Mouse (Mus musculus) heart, adult 11 months (tissue): ENCODE data around the gene Rai1.

ENCODE experiments used
- DNase-seq: peaks from one replicate; pipeline ENCODE4 v3.0.0; 2022

Rai1 gene

DNA sequence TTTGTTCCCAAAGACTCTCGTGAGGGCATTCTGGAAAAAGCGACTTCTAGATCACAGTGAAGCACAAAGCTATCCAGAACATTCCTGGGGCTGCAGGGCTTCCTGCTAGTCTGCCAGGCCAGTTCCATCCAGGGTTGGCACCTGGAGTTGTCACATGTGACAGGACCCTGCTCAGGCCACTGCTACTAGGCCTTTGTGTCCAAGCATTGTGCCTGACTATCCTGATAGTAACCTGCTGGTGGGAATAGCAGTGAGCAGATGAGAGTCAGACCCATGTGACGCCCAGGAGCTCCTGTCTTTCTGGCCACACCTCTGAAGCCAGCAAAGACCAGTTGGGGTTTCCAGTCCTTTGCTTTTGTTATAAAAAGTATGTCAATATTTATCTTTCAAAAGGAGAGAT, 67.3 kb downstream of the Rai1 start:
- DNase-seq, result peak; percentile 97

DNA sequence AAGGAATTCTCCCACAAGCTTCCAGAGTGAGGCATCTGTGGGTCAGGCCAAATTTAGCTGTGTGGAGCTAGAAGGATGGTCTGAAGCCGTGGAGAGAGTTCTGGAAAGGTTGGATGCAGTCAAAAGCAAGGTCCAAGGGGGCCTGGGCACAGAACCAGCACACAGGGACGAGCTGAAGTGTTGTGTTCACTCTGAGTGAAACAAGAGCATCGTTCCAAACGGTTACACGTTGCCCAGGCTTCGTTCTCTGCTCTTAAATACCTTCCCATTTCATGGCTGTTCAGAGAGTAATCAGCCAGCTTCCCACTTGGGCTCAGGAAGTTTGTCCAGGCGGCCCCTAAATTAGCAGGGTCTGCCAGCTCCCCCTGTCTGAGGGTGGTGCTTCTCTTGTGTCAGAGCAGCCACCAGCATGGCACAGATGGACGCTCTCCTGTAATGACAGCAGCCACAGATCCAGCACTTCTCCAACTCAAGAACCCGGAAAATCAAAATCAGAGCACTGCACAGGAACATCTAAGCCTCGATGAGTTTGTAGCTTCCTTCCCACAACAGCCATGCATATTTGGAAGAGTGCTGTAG, 68.9 kb downstream of the Rai1 start:
- no peak for DNase-seq

DNA sequence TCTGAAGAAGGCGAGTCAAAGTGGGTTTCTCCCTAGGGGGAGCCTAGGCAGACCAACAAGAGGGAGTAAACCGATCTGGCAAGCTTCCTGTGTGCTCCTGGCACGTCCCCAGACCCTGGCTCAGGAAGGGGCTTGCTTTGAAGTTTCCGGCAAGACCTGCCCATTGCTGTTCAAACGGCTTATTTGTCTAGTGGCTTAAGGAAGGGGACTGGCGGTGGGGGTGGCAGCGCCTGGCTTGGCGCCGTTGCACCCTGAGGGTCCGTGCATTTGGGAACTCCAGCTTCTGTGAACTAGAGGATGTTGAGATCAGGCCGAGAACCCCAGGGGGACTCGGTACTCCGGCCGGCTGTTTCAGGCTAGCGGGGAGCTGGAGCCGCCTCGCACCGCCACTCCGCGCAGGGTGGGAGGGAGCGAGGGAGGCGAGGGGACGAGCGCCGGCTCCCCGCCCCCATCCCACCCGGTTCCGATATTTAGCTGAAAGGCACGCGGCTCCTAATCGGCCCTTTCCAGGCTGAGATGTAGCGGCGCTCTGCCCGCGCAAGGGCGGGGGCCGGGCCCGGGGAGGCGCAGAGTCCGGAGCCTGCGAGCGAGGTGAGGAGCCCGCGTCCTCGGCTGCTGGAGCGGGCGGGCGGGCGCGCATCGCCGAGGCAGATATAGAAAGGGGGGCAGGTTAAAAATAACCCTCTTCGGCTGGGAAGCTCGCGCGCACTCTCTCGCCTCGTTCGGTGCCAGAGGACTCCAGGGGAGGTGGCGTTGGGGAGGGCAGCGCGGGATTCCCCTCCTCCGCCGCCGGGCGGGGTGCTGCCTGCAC, 70.8 kb downstream of the Rai1 start:
- peak; percentile 99 for DNase-seq

DNA sequence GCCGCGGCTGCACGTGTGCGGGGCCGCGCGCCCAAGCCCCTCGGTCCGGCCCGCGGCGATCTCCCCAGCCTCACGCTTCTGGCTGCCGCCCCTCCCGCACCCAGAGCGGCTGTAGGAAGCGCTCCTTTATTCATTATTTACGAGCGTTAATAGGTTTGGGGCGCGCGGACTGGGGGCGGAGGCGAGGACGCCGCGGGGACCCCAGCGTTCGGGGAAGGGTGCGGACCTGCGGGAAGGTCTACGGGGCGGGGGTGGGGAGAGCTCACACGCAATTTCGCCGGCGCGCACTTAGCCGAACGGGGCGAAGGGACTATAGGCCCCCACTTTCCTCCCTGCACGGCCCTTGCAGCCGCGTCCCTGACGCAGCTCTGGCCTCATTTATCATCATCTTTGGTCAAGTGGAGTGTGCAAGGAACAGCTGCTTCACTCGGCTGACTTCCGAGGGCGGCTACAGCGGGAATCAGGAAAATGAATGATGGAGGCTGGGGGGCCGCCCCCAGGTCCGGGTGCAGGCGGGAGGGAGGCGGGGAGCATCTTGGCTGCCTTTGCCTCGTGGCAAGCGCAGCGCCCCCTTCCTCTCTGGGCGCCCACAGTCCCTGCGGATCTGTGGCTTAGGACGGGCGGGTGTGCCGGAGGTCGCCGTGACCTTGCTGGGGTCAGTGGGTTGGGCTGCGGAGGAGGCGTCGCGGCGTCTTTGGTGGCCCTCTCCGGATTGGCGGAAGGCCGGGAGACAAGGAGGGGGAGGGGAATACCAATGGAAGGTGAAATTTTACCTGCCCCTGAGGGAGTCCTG, 71.6 kb downstream of the Rai1 start:
- DNase-seq, result peak; percentile 99

DNA sequence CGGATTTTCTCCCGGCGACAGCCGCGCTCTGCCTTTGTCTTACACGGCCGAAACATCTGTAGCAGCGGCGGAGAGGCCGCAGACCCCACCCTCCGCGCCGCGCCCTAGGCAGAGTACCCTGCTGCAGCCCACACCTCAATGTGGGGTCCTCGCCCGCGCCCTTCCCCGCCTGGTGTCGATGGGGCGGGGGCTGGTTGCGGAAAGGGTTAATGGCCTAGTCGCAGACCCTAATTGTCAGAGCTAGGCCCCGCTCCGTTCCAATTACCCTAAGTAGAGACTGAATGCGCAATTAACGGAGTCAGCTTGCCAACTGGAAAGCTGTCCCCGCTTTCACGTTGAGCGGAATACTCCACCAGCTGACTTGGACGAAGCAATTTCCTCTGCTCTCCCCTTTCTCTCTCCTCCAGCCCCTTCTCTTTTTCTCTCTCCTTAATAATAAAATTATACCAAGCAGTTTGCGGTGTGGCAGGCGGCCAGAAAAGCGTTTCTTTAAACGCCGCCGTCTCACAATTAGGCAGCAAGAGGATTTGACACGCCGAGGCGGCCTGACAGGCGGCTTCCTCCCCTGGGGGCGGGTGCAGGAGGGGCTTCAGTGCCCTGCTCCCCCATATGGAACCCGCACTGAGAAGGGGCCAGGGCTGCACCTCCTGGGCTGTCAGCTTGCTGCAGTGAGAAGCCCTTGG, 72.3 kb downstream of the Rai1 start:
- peak; percentile 95 for DNase-seq

DNA sequence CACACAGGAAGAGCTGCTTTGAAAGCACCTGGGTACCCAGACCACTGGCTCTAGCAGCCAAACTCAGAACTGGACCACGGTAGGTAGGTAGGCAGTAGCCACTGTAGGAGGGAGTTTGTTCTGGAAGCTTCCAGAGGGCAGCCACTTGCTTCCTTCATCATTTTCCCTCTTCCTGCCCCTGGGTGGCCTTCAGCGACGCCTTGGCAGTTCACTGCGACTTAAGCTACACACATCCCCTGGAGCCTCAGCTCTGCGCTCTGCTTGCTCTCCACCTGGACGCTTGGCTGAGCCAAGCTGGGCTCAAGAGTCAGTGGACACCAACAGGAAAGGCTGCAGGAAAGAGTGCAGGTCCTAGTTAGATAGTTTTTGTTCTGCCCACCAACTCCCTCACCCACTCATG, 73.2 kb downstream of the Rai1 start:
- DNase-seq, result no peak

DNA sequence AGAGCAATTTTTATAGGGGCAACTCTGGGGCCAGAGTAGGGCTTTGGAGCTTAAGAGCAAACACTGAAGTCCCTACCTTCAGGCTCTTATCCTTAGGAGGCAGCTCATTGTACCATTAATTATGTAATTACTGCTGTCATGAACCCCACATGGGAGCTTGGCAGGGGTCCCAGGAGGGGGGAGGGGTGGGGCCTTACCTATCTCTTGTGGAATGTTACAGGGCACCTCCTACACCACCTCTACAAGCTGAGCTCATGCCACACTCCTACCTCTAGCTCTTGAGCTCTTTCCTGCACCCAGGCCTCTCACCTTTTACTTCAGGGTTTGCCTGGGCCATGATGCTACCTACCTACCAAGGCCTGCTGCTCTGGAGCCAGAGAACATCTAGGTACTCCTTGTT, 73.7 kb downstream of the Rai1 start:
- DNase-seq, result peak; percentile 95

DNA sequence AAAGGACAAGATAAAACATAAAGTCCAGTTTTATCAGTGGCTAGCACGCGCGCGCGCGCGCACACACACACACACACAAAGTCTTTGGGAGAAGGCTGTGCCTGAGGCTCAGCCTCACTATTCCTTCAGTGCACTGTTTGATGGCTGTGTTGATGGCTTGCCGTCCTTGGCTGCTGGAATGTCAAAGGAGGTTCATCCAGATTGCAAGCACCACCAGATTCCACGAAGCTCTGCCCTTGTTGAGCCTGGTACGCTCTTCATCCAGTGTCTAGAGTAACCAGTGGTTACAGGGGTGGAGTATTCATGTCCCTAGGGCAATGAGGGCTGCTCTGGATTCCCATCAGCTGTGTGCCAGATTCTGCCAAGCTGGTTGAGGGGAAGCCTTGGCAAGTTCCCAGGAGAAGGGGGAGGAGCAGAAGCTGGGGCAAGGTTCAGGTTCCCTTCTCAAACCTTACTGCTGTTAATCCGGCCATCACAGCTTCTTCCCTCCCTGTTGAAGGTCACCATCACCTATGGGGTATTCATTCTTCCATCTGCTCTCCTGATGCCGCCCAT, 77.4 kb downstream of the Rai1 start:
- peak; percentile 95 for DNase-seq

DNA sequence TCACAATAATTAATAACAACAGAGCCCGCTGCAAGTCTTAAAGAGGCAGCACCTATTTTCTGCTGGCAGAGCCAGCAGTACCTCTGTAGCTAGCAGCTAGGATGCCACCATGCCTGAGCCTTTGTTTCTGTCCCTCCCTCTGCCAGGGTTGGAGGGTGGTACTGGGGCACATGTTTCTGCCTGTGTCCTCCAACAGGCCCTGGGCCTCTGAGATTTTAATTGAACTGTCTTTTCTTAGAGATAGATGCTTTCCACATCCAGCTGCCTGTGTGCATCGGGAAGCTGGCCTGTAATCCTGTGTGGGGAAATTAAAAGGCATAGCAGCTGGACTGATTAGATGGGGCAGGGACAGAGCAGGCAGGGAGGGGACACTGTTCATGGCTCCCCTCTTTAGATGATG, 77.9 kb downstream of the Rai1 start:
- no peak for DNase-seq

DNA sequence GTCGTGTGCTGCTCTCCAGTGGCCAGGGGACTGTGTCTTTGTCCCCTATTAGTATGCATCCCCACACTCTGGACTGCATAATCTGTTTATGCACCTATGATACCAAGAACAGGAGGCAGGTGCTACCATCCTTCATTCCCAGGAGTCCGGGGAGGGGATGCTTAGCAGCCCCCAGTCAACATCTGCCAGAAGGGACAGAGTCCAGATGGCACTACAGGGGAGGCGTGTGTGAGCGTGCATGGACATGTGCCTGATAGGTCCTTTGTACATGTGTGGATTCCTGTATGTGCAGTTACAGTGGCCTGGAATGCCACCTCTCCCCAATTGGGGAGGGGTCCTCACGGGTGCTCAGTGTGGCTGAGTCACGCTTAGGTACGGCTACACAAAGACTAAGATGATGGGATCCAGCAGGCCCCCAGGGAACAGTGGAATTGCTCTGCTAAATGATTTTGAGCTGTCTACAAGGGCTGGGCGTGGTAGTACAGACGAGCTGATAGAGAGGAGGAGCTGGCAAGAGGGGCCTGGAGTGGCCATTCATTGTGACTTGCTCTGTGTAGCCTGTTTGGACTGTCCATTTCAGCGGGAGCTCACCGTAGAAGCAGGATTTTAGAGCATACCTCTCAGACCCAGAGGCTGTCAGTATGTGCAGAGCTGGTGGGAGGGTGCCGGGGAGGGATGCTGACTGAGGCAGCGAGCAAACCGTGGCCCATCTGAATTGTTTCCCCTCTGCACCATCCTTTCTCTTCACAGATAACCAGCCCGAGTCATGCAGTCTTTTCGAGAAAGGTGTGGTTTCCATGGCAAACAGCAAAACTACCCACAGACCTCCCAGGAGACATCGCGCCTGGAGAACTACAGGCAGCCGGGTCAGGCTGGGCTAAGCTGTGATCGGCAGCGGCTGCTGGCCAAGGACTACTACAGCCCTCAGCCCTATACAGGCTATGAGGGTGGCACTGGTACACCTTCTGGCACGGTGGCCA, 79.8 kb downstream of the Rai1 start:
- no peak for DNase-seq

DNA sequence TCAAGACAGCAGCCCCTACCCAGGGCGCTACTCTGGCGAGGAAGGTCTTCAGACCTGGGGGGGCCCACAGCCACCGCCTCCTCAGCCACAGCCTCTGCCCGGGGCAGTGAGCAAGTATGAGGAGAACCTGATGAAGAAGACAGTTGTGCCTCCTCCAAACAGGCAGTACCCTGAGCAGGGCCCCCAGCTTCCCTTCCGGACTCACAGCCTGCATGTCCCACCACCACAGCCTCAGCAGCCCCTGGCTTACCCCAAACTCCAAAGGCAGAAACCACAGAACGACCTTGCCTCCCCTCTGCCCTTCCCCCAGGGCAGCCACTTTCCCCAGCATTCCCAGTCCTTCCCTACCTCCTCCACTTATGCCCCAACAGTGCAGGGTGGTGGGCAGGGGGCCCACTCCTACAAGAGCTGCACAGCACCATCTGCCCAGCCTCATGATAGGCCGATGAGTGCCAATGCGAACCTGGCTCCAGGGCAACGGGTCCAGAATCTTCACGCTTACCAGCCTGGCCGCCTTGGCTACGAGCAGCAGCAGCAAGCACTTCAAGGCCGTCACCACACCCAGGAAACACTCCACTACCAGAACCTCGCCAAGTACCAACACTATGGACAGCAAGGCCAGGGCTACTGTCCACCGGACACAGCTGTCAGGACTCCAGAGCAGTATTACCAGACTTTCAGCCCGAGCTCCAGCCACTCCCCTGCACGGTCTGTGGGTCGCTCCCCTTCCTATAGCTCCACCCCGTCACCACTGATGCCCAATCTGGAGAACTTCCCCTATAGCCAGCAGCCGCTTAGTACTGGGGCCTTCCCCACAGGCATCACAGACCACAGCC, 80.8 kb downstream of the Rai1 start:
- DNase-seq, result peak; percentile 95

DNA sequence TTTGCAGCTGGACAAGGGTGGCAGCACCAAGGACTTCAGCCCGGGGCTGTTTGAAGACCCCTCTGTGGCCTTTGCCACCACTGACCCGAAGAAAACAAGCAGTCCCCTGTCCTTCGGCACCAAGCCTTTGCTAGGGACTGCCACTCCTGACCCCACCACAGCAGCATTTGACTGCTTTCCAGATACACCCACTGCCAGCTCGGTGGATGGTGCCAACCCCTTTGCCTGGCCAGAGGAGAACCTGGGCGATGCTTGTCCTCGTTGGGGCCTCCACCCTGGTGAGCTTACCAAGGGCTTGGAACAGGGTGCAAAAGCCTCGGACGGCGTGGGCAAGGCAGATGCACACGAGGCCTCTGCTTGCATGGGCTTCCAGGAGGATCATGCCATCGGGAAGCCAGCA, 82.3 kb downstream of the Rai1 start:
- no peak for DNase-seq

DNA sequence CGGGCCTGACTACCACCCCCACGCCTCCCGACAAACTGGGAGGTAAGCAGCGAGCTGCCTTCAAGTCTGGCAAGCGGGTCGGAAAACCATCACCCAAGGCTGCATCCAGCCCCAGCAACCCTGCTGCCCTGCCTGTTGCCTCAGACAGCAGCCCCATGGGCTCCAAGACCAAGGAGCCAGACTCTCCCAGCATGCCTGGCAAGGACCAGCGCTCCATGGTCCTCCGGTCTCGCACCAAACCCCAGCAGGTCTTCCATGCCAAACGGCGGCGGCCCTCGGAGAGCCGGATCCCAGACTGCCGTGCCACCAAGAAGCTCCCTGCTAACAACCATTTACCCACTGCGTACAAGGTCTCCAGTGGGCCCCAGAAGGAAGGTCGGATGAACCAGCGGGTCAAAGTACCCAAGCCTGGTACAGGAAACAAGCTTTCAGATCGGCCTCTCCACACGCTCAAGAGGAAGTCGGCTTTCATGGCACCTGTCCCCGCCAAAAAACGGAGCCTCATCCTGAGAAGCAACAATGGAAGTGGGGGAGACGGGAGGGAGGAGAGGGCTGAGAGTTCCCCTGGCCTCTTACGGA, 83.6 kb downstream of the Rai1 start:
- no peak for DNase-seq

DNA sequence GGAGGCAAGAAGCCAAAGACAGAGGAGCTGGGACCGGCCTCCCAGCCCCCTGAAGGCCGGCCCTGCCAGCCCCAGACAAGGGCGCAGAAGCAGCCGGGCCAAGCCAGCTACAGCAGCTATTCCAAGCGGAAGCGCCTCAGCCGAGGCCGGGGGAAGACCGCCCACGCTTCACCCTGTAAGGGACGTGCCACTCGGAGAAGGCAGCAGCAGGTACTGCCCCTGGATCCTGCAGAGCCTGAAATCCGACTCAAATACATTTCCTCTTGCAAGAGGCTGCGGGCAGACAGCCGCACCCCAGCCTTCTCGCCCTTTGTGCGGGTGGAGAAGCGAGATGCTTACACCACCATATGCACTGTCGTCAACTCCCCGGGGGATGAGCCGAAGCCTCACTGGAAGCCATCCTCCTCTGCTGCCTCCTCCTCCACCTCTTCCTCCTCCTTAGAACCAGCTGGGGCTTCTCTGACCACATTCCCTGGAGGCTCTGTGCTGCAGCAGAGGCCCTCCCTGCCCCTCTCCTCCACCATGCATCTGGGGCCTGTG, 84.8 kb downstream of the Rai1 start:
- peak; percentile 98 for DNase-seq

DNA sequence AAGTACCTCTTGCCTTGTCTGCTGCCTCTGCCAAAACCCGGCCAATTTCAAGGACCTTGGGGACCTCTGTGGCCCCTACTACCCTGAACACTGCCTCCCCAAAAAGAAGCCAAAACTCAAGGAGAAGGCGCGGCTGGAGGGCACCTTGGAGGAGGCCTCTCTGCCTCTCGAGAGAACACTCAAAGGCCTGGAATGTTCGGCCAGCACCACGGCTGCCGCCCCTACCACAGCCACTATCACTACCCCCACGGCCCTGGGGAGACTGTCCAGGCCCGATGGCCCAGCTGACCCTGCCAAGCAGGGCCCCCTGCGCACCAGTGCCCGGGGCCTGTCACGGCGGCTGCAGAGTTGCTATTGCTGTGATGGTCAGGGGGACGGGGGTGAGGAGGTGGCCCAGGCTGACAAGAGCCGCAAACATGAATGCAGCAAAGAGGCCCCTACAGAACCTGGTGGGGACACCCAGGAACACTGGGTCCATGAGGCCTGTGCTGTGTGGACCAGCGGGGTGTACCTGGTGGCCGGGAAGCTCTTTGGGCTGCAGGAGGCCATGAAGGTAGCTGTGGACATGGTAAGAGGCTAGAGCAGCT, 85.3 kb downstream of the Rai1 start:
- peak; percentile 94 for DNase-seq

DNA sequence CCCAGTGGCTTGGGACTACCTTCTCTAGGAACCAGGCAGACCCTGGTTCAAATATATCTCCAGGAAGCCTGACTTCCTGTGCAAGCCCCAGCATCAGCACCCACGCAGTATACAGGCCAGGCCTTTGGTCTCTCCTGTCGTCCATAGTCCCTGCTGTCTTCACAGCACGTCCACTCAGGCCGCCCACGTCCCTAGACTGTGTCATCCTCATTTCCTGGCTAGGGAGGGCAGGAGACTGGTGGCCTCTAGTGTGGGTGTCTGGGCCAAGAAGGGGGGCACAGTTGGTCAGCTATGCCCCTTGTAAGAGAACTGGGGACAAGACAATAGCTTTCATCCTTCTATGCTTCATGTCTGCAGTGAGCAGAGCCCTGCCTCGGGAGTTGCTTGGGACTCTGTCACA, 87.7 kb downstream of the Rai1 start:
- DNase-seq, result no peak

DNA sequence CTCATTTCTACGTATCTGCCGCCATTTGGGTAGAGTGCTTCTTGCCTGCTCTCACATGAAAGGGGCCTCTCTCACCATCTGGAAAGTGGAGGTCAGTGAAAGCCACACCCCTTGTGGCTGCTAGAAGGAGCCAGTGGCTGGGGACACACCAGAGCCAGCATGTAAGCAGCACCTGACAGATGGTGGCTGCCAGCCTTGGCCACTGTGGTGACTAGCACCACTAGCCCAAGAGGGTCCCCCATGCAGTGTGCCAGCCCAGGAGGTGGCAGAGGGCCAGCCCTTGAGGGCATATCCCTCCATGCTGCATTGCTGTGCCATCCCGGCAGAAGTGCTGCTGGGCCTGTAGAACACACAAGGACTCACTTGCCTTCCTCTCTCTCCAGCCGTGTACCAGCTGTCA, 88.7 kb downstream of the Rai1 start:
- peak; percentile 94 for DNase-seq

DNA sequence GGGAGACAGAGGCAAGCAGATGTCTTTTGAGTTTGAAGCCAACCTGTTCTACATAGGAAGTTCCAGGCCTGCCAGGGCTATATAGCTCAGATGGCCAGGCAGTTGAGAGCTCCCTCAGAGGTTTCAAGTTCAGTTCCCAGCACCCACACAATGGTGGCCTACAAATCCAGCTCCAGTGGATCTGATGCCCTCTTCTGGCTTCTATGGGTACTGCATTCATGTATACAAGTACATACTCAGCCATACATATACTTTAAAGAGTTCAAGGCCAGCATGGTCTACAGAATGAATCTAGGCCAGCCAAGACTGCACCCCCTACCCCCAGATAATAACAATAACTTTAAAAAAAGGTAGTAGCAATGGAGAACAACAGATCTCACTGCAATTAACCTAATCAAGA, 90.3 kb downstream of the Rai1 start:
- DNase-seq, result no peak

DNA sequence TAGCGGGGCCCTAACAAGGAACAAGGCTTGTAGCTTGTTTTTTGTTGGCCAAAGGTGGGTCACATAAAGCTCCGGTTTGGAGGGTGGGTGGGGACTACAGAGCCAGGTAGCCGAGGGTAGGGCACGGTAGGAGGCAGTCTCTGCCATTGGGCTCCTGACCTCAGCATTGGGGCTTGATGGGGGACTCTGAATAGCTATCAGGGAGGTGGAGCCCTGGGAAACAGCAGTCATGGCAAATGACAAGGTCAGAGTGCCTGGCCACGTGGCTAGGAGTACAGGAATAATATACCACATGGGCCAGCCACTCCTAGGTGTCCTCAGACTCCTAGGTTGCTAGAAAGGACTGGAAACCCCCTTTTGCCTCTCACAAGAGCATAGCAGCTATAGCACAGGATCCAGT, 91.5 kb downstream of the Rai1 start:
- DNase-seq, result peak; percentile 93
